Mouse (Mus musculus) left cerebral cortex, postnatal 14 days (tissue): Measurements from ENCODE around the gene Trip13. TPM values are rescaled to one million over a fixed set of nuclear protein-coding genes. Genes with fewer than 3 reads are reported as not detected.

ENCODE experiments used
- DNase-seq, 2 experiments: peaks; one replicate each; pipeline ENCODE4 v3.0.0; 2021 to 2022; ENCODE audit warnings: low spot score in 2 of 2, mixed read lengths in 1 of 2
- intact Hi-C: fragments of 180-260 bp; cut with DNase I; formaldehyde crosslinking; loops from one replicate; pipeline ENCODE4 v1.15.1; 2025
- microRNA-seq, 2 experiments: library from miRNA; unstranded; fragments of <30 nt; microRNA quantifications; one replicate each; pipeline ENCODE4 v1.2.0; 2022
- total RNA-seq, 2 experiments: library from RNA; stranded (reverse); gene quantifications; 2 replicates each; pipeline ENCODE4 v1.2.3; 2021

The Trip13 gene
- total RNA-seq, 2 experiments from 2014 or later, result 0.61 to 1.3 TPM

DNA sequence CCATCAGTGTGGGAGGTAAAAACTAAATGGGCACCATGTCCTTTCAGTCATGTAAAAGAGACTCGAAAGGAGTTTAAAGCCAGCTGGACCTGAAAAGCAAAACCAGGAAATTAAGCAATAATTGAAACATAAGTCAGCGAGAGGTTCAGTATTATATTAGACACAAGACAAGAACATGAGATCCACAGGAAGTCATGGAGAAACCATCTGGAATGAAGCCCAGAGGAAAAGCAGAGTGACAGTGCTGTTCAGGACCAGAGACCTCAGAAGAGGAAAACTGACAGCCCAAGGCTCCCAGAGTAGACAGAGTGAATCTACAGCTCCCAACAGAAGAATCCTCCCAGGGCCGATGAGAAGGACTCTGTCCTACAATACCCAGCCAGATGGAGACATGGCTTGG lies 40.0 kb downstream of the Trip13 start:
- DNase-seq, result no peak
- intact Hi-C loops, result no loop called here

- DNase-seq, result no peak
- intact Hi-C loops, result no loop called here
Observed at GRCm38 (mm10) chr13:73892493-73893178, 44.9 kb downstream of the Trip13 start.

- no peak for DNase-seq
- intact Hi-C loops, result no loop called here
Observed at GRCm38 (mm10) chr13:73887415-73887874, 50.1 kb downstream of the Trip13 start.

DNA sequence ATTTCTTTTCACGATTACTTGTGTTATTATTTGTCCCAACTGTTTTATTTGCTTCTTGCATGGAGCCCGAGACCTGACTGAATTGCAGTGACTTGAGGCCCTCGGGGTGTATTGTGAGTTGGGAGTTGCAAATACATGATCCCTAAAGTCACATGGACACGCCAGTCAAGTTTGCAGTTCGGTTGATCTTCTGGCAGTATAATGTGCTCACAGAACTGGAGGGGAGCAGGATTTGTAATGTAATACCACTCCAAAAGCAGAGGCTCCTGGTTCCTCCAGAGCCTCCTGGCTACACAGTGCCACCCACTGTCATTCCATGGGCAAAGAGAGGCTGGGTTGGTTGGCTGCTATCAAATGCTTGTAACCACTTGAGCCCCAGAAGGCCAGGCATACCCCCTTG lies 51.0 kb downstream of the Trip13 start:
- no peak for DNase-seq
- intact Hi-C loops, result no loop called here

DNA sequence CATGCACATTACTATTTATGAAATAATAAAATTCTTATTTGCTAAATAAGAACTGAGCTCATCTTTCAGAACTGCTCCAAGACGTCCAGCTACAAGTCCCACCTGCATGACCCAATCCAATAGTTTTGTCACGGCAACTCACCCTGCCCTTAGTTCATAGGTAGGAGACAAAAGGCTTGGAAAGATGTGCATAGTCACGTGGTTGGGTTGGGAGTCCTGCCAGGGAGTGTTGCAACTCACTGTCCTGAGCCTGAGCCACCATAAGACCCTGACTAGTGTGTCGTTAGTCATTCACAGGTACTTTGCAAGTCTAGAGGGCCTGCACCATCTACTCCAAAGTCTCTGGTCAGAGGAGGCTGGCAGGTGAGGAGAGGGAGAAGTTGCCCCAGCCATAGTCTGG lies 51.5 kb downstream of the Trip13 start:
- intact Hi-C loops, result no loop called here
- no peak for DNase-seq

DNA sequence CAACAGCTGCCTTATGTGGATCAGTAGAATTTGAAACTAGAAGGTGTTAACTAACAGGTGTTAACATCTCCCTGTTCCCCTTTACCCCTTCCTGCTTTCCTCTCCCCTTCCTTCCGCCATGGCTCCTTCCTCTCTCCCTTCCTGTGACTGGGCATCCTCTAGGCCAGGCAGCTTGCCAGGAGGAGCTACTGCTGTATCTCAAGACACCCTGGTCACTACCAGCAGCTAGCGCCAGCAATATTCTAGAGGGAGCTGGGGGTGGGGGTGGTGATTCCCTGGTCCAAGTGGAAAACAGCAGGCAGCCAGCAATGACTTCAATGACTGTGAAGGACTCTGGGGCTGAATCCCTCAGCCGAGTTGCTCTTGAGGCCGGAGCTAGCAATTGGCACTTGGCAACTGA lies 51.9 kb downstream of the Trip13 start:
- no peak for DNase-seq
- intact Hi-C loops, result no loop called here

GRCm38 (mm10) chr13:73881347-73881746 lies 56.2 kb downstream of the Trip13 start:
- intact Hi-C loops, result no loop called here
- DNase-seq, result no peak

GRCm38 (mm10) chr13:73879824-73880223 lies 57.8 kb downstream of the Trip13 start:
- peak; percentile 18 to 25 for DNase-seq
- intact Hi-C loops, result no loop called here

GRCm38 (mm10) chr13:73872159-73872558 lies 65.4 kb downstream of the Trip13 start:
- peak; percentile 9 to 78 for DNase-seq

More at GRCm38 (mm10) chr13:73872159-73872558, 65.4 kb downstream of the Trip13 start:
- intact Hi-C loops, result no loop called here

Small RNA genes lying within 50 kb of the gene (microRNA-seq; reads per million reads assigned to microRNA genes)
- 0 reads per million in 2 experiments for gene Gm25197

Other genes with a start within 250 kb of the Trip13 start
- under 1 TPM in 1 of 2 experiments, not detected in 1; 0.09 TPM for gene Slc6a19, start 232.9 kb downstream of the Trip13 start, total RNA-seq
- 1 to 10 TPM; 4.9 to 5.4 TPM for gene Slc12a7, start 204.7 kb downstream of the Trip13 start, total RNA-seq
- gene Nkd2, start 90.2 kb downstream of the Trip13 start, total RNA-seq, result 1 to 10 TPM; 3.7 to 4.9 TPM
- gene Brd9, start within 50 bp of the Trip13 start, total RNA-seq, result 10 to 100 TPM; 80.4 to 83.4 TPM
- gene Zdhhc11, start 26.1 kb upstream of the Trip13 start, total RNA-seq, result not detected
- 100 to 1,000 TPM; 230 to 250 TPM for gene Tppp, start 71.6 kb upstream of the Trip13 start, total RNA-seq
- gene Cep72, start 124.5 kb upstream of the Trip13 start, total RNA-seq, result 1 to 10 TPM; 1.1 to 2.0 TPM
- gene Slc9a3, start 183.7 kb upstream of the Trip13 start, total RNA-seq, result under 1 TPM; 0.81 to 0.97 TPM